Mouse (Mus musculus): Measurements from ENCODE around the gene Tprkb. TPM values are rescaled to one million over a fixed set of nuclear protein-coding genes. Genes with fewer than 3 reads are reported as not detected.
"Not testable (repeated sequence)": the region's sequence is repeated elsewhere in the genome, so short reads cannot be mapped to it uniquely, and the experiment has no call there.

Tprkb gene
- total RNA-seq, 2 experiments from 2014 or later = 52.3 to 54.3 TPM

DNA sequence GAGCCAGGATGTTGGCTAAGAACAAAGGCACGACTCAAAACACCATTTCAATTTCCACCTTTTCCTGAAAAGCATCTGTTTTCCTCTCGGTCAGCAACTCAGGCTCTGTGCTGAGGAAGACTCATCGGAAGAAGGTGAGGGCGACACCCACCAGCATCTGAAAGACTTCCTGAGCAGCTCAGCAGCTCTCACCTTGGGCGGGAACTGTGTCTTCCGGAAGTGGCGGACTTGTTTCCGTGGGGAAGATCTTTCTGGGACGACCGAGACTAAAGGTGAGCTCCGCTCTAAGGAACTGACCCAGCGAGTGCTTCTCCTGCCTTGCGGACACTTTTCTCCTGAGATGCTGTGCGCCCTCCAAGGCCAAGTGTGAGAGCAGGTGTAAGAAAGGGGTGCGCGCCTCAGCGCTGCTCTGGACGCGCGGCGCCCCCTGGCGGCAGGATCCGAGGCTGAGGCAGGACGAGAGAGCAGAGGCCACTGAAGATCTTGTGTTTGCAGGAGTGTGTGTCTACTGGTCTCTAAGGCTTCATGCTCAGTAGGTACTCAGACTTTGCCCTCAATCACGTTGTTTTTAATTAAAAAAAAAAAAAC is 16.5 kb upstream of the Tprkb start:
- TF ChIP-seq CTCF (IDR thresholded peaks at IDR 0.05) = peak; percentile 61
- intact Hi-C loops (cut with DNase I); H3K4me3 ChIP-seq; H3K27ac ChIP-seq; DNase-seq (ENCODE audit: extremely low spot score in 1 of 2, low spot score in 2 of 2): not testable (repeated sequence)

DNA sequence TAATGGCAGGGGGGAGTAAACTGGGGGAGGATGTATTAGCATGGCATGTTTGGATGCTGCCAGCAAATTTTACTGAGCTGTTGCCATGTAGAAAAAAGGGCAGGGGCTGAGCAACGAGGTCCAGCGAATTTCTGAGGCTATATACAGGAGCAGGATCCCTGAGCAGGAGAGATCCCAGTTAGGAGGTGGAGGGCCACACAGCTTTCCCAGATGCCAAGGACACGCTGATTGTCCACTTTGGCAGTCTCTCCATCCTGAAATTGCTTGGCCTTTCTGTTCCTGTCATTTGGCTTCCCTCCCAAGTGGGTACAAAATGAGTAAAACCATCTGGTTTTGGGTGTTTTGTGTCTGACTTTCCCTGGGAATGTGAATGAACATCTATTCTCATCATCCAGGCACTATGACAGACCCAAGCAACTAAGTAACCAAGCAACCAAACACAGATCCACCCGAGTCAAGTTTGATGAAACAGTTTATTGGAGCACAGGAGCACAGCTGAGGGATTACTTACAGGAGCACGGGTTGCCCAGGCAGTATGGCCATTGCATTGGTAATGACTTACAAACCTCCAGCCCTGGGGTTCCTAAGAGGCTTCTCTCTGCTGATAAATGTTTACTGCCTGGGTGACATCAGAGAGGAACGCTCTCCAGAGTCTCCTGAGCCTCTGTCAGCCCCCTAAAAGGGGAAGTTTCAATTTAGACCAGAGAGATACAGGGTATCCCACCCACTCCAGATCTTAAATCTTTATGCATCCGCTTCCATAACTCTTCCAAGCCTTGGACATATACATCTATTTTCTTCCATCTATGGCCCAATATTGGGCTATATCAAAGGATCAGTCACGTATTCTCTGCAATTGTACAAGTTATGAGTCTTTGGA is 12.8 kb upstream of the Tprkb start:
- DNase-seq (ENCODE audit: extremely low spot score in 1 of 2, low spot score in 2 of 2); H3K27ac ChIP-seq; H3K4me3 ChIP-seq; intact Hi-C loops (cut with DNase I): not testable (repeated sequence)

DNA sequence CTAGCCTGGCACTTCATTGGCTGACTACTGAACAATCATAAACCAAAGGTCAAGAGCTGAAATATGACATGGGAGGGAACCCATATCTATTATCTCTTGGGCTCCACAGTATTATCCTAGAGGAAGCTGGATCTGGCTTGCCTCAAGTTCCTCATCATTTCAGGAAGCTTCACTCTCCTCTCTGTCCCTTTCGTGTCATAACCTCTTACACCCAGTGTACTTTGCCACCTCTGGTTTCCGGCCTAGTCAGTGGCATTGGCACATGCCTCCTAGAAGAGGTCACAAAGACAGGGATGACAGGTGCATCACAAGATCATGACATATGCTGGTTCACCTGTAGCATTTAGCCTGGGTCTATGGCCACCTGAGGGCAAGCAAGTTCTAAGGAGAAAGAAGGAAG is 9.4 kb upstream of the Tprkb start:
- Histone ChIP-seq H3K27ac (no peak overlapping the region), H3K4me3 (no peak overlapping the region)
- TF ChIP-seq CTCF (IDR thresholded peaks at IDR 0.05) = no peak
- DNase-seq (ENCODE audit: extremely low spot score in 1 of 2, low spot score in 2 of 2) = no peak
- intact Hi-C loops (cut with DNase I) = loop anchor here (10.0 kb wide), 2 partner anchors 318 to 388 kb away; partner anchors contain the start of genes Alms1 and Egr4

DNA sequence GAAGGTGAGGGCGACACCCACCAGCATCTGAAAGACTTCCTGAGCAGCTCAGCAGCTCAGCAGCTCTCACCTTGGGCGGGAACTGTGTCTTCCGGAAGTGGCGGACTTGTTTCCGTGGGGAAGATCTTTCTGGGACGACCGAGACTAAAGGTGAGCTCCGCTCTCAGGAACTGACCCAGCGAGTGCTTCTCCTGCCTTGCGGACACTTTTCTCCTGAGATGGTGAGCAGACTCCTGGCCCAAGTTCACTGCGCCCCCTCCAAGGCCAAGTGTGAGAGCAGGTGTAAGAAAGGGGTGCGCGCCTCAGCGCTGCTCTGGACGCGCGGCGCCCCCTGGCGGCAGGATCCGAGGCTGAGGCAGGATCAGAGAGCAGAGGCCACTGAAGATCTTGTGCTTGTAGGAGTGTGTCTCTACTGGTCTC is 7.0 kb upstream of the Tprkb start, which contains the start of gene Nat8f4:
TSS of gene Nat8f4 (minus strand) at position 243 of the 420 bp plus-strand sequence.
- TF ChIP-seq CTCF (IDR thresholded peaks at IDR 0.05) = peak; percentile 91

DNA sequence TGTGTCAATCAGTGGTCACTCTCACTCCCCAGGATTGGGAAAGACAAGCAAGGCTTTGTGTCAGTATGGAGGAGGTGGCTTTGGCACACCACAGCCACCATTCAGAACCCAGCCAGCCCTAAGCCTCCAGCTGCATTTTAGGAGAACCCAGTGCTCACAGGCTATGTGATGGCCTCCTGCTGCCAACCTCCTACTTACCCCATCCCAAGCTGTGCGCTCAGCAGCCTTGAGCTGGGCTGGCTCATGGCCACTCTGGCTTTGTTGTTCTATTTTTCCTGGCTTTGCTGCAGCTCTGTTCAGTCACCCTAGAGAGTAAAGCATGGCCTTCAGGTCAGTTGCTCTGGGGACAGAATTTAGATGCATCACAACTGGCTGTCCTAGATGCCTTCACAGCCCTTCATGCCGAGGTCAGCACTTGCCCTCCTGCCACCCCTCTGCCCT is 4.7 kb upstream of the Tprkb start:
- H3K4me3 ChIP-seq = not testable (repeated sequence)
- DNase-seq (ENCODE audit: extremely low spot score in 1 of 2, low spot score in 2 of 2) = peak; percentile 40 to 62
- intact Hi-C loops (cut with DNase I) = loop anchor here (2.0 to 10.0 kb wide), 3 partner anchors 68 to 392 kb away; partner anchors contain the start of genes Alms1 and Egr4
- H3K27ac ChIP-seq = peak overlapping the region; percentile 70

More for the DNA sequence above, 7.0 kb upstream of the Tprkb start, which contains the start of gene Nat8f4:
- Histone ChIP-seq H3K27ac (peak within 1 kb of the TSS; percentile 70), H3K4me3 (peak within 1 kb of the TSS; percentile 51)
- intact Hi-C loops (cut with DNase I) = loop anchor here (10.0 kb wide), 2 partner anchors 320 to 390 kb away; partner anchors contain the start of genes Alms1 and Egr4
- peak; percentile 82 for DNase-seq (ENCODE audit: extremely low spot score in 1 of 2, low spot score in 2 of 2)

DNA sequence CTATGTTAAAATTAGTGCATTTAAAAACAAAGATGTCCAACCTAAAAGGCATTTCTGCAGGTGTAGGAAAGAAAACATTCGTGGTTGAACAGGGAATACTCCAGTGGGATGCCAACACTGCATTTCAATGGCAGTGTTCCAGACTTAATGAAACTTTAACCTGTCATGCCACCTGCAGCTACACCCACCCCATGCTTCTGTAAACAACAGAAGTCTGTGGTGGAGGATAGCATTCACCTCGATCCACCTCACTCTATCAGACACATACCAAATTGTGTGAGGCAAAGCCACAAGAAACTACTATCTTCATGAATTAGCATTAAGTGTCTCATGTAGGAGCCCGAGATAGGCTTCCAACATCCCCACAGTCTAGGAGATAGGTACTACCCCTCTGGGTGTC is 3.3 kb upstream of the Tprkb start:
- no peak for TF ChIP-seq CTCF (IDR thresholded peaks at IDR 0.05)
- H3K27ac ChIP-seq = peak overlapping the region; percentile 70; the same call in 1 of the 2 replicates
- H3K4me3 ChIP-seq = no peak overlapping the region
- intact Hi-C loops (cut with DNase I) = loop anchor here (10.0 kb wide), 2 partner anchors 324 to 394 kb away; partner anchors contain the start of genes Alms1 and Egr4
- no peak for DNase-seq (ENCODE audit: extremely low spot score in 1 of 2, low spot score in 2 of 2)

DNA sequence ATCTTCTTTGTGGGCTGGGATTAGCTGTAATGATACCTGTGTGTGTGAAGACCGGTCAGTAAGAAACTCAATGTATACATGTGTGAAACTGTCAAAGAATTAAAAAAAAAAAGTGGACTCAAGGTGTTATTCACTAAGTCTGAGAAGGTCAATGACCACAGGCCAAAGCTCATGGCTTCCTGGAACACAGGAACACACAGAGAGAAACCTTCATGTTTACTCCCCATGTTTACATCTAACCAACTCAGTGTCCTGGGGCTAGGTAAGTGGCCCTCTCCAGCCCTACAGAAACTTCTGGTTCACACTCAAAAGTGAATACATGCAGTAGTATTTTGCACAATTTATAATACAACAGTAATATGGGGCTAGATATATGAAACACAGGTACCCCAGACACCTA is 2.0 kb upstream of the Tprkb start:
- H3K27ac ChIP-seq = no peak overlapping the region
- TF ChIP-seq CTCF (IDR thresholded peaks at IDR 0.05) = no peak
- intact Hi-C loops (cut with DNase I) = loop anchor here (10.0 kb wide), 2 partner anchors 325 to 395 kb away; partner anchors contain the start of genes Alms1 and Egr4
- H3K4me3 ChIP-seq = no peak overlapping the region
- DNase-seq (ENCODE audit: extremely low spot score in 1 of 2, low spot score in 2 of 2) = no peak

DNA sequence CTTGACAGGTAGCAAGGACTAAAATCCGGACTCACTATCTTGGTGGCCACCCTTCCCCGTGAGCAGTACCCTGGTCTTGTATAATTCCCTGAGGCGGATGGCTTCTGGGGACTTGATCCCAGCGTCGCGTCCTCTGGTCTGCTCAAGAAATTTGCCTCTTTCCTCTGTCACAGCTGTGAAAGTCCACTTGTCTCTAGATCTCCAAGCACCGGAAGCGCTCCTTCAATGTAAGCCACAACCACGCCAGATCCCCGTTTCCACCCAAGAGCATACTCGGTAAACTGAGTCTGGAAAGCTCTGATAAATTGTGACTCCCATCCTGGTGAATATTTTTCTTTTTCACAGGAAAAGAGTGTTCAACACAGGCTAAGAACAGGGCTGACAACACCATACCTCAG is 3.5 kb downstream of the Tprkb start:
- DNase-seq (ENCODE audit: extremely low spot score in 1 of 2, low spot score in 2 of 2) = no peak
- Histone ChIP-seq H3K27ac (peak overlapping the region; percentile 93), H3K4me3 (peak overlapping the region; percentile 60)
- intact Hi-C loops (cut with DNase I) = loop anchor here (5.0 kb wide), 1 partner anchor 463 kb away; the partner anchor contains the start of genes Cct7 and Pradc1
- no peak for TF ChIP-seq CTCF (IDR thresholded peaks at IDR 0.05)

DNA sequence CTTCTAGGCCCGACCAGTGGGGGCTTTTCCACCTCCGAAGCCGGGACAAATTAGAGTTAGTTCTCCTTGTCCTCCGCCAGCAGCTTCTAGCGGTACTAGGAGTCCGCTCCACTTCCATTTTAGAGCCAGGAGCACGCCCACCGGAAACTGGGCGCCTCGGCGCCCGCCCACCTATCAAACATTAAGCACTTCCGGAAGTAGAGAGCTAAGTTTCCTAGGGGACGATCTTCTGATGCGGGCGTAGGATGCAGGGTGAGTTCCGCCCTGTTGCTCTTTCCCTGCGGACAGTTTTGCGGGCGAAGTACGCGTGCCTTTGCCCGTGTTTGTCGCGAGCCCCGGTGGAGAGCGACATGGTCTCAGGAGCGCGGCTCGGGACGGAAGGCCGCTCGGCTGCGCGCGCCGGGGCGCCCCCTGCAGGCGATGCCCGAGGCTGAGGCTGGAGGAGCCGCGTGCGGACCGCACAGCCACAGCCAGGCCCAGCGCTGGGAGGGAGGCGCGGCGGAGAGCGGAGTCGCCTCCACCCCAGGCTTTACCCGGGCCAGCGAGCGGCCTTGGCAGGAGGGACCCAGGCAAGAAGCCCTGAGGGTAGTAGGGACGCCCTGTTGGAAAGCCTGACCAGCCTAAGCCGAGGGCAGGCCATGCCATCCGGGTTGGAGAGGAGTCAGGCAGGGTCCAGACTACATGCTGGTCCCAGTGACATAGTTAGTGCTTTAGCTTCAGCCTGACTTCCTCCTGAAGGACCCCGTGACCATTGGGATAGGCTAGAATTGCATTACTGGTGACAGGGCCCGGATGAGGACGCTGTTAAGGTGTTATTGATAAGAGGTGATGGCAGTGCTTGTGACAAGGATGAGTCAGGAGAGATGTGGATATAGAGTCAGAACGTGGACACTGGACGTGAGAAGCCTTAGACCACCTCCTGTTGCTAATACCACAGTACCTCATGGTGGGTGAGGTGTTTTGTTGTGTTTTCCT is 4.2 kb downstream of the Tprkb start, which contains the start of gene Nat8f1:
TSS of gene Nat8f1 (minus strand) at position 149 of the 975 bp plus-strand sequence.
- DNase-seq (ENCODE audit: extremely low spot score in 1 of 2, low spot score in 2 of 2) = peak; percentile 81 to 85
- intact Hi-C loops (cut with DNase I) = loop anchor here (5.0 kb wide), 1 partner anchor 464 kb away; the partner anchor contains the start of genes Cct7 and Pradc1
- Histone ChIP-seq H3K27ac (peak within 1 kb of the TSS; percentile 93), H3K4me3 (peak within 1 kb of the TSS; percentile 60)
- peak; percentile 68 for TF ChIP-seq CTCF (IDR thresholded peaks at IDR 0.05)

DNA sequence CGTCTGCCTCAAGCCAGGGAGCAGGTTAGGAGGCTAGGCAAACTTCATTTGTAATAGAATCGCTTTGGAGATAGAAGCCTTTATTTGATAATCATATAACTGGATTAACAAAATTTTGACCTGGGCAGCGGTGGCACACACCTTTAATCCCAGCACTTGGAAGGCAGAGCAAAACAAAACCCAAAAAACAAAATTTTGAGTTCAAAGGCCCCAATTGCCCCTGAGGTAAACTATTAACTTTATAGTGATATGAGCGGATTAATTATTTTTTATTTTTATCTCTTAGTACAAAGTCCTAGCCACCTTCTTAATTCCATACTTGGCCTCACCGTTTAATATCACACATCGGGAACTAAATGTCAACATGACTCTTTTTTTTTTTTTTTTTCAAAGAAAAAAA is 4.9 kb downstream of the Tprkb start:
- H3K27ac ChIP-seq = peak overlapping the region; percentile 93
- no peak for DNase-seq (ENCODE audit: extremely low spot score in 1 of 2, low spot score in 2 of 2)
- TF ChIP-seq CTCF (IDR thresholded peaks at IDR 0.05) = no peak
- H3K4me3 ChIP-seq = peak overlapping the region; percentile 60
- intact Hi-C loops (cut with DNase I) = loop anchor here (5.0 kb wide), 1 partner anchor 464 kb away; the partner anchor contains the start of genes Cct7 and Pradc1

DNA sequence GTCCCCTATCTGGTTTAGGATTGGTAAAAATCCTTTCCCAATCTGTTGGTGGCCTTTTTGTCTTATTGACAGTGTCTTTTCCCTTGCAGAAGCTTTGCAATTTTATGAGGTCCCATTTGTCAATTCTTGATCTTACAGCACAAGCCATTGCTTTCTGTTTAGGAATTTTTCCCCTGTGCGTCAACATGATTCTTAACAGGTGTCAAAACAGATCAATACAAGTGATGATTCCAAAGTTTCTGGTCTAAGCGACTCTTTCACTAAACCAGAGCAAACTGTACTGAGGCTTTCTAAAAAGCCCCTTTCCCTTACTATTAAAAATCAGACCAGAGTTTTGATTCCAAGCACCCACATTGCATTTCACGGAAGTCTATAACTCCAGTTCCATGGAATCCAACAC is 6.7 kb downstream of the Tprkb start:
- H3K4me3 ChIP-seq; H3K27ac ChIP-seq; DNase-seq (ENCODE audit: extremely low spot score in 1 of 2, low spot score in 2 of 2): not testable (repeated sequence)
- intact Hi-C loops (cut with DNase I) = loop anchor here (5.0 kb wide), 1 partner anchor 466 kb away; the partner anchor contains the start of genes Cct7 and Pradc1

Data from left cerebral cortex, adult 2 months (tissue).